ENCODE assay signal across 10 mouse cellular contexts in genomic region chr2:92371971-92372690, GRCm38 (mm10). TPM values are rescaled to one million over a fixed set of nuclear protein-coding genes. Genes with fewer than 3 reads are reported as not detected.
DNase-seq lines count a peak whose midpoint lies in the region; ATAC-seq lines count a peak whose summit lies in the region.
"Had no signal": no experiment of that assay in that cellular context is flagged by ENCODE, and none has a peak within 500 bp of the region (broad histone marks: within the 10 kb centered on the region; RNA-seq: fewer than 3 reads in every experiment).

No protein-coding gene starts in this region.

- H3K27ac ChIP-seq in hindbrain, embryonic 11.5 days (ENCODE audit: low read depth, low read length) = peak overlapping the region; percentile 32; the same call in 1 of the 2 replicates
- no peak overlapping the region for H3K27ac ChIP-seq in hindbrain, embryonic 16.5 days (ENCODE audit: low read depth, low read length)
- H3K27ac ChIP-seq in embryonic facial prominence, embryonic 11.5 days (replicated peaks; ENCODE audit: low read depth, low read length) = 0 out of 2 replicates have a peak overlapping the region, but pooled peaks have one; percentile 15
- H3K27ac ChIP-seq: liver, embryonic 12.5 days had no signal

- H3K9me3 ChIP-seq in hindbrain, embryonic 11.5 days (ENCODE audit: control insufficient read depth, low read length) = no peaks in the 10 kb centered on the region
- no peaks in the 10 kb centered on the region for H3K9me3 ChIP-seq in hindbrain, embryonic 16.5 days (ENCODE audit: control insufficient read depth, low read length)
- no peaks in the 10 kb centered on the region for H3K9me3 ChIP-seq in embryonic facial prominence, embryonic 11.5 days (replicated peaks; ENCODE audit: control insufficient read depth, low read length)
- H3K9me3 ChIP-seq: G1E; liver, embryonic 12.5 days had no signal

- peaks cover 16% of the 10 kb centered on the region for H3K4me1 ChIP-seq in hindbrain, embryonic 11.5 days (replicated peaks; ENCODE audit: control insufficient read depth, insufficient read depth, low read length)
- peaks cover 38% of the 10 kb centered on the region for H3K4me1 ChIP-seq in hindbrain, embryonic 16.5 days (ENCODE audit: control insufficient read depth, insufficient read depth, low read depth, low read length)
- H3K4me1 ChIP-seq in embryonic facial prominence, embryonic 11.5 days (ENCODE audit: control insufficient read depth, insufficient read depth, low read length) = peaks cover 11% of the 10 kb centered on the region

- H3K4me3 ChIP-seq in hindbrain, embryonic 11.5 days (ENCODE audit: low read depth, low read length) = no peak overlapping the region
- H3K4me3 ChIP-seq in hindbrain, embryonic 16.5 days (ENCODE audit: low read length) = no peak overlapping the region
- H3K4me3 ChIP-seq in embryonic facial prominence, embryonic 11.5 days (ENCODE audit: low read depth, low read length) = no peak overlapping the region
- H3K4me3 ChIP-seq: liver, embryonic 12.5 days had no signal

- intact Hi-C loops in left cerebral cortex, postnatal 4 days (cut with DNase I) = no loop called here

- WGBS in hindbrain, embryonic 11.5 days = 10% methylated on average over 10 of the region's 10 CpGs
- WGBS in hindbrain, embryonic 16.5 days = 7% methylated on average over 10 of the region's 10 CpGs
- 12% methylated on average over 10 of the region's 10 CpGs for WGBS in embryonic facial prominence, embryonic 11.5 days

- H3K4me2 ChIP-seq in hindbrain, embryonic 11.5 days (replicated peaks; ENCODE audit: low read depth, low read length) = no peak overlapping the region
- H3K4me2 ChIP-seq in hindbrain, embryonic 16.5 days (ENCODE audit: low read length) = no peak overlapping the region
- H3K4me2 ChIP-seq in embryonic facial prominence, embryonic 11.5 days (ENCODE audit: low read depth, low read length) = peak overlapping the region; percentile 14; the same call in 1 of the 2 replicates

- ATAC-seq in hindbrain, embryonic 11.5 days (ENCODE audit: low FRiP score) = no peak
- ATAC-seq in hindbrain, embryonic 16.5 days = no peak
- ATAC-seq in embryonic facial prominence, embryonic 11.5 days (replicated peaks; ENCODE audit: insufficient number of reproducible peaks, low FRiP score, low TSS enrichment, low read depth) = no peak
- ATAC-seq: liver, embryonic 12.5 days had no signal

- H3K27me3 ChIP-seq in hindbrain, embryonic 11.5 days (ENCODE audit: control insufficient read depth, insufficient read depth, low read length) = peaks cover 11% of the 10 kb centered on the region
- peaks cover 10% of the 10 kb centered on the region for H3K27me3 ChIP-seq in hindbrain, embryonic 16.5 days (replicated peaks; ENCODE audit: control insufficient read depth, insufficient read depth, low read length)
- H3K27me3 ChIP-seq in embryonic facial prominence, embryonic 11.5 days (ENCODE audit: control insufficient read depth, insufficient read depth, low read length) = peaks cover 10% of the 10 kb centered on the region; the same call in 1 of the 2 replicates

- DNase-seq in hindbrain, embryonic 11.5 days (ENCODE audit: low spot score) = peak; percentile 57
- DNase-seq in embryonic facial prominence, embryonic 11.5 days (ENCODE audit: low spot score) = peak; percentile 65
- DNase-seq in kidney, postnatal 4 days = peak; percentile 42 to 65
- peak; percentile 38 for DNase-seq in retina, postnatal 1 day
- no peak for DNase-seq in frontal cortex, postnatal 14 days (ENCODE audit: low spot score in 2 of 2)
- no peak for DNase-seq in T-cell, adult 2 months (ENCODE audit: low spot score)
- no peak for DNase-seq in left cerebral cortex, postnatal 4 days

- H3K36me3 ChIP-seq in hindbrain, embryonic 11.5 days (ENCODE audit: control insufficient read depth, insufficient read depth, low read length) = no peaks in the 10 kb centered on the region
- H3K36me3 ChIP-seq in hindbrain, embryonic 16.5 days (ENCODE audit: control insufficient read depth, insufficient read depth, low read length) = no peaks in the 10 kb centered on the region
- H3K36me3 ChIP-seq in embryonic facial prominence, embryonic 11.5 days (replicated peaks; ENCODE audit: control insufficient read depth, insufficient read depth, low read depth, low read length) = no peaks in the 10 kb centered on the region

- H3K9ac ChIP-seq in hindbrain, embryonic 11.5 days (ENCODE audit: low read depth, low read length) = no peak overlapping the region
- no peak overlapping the region for H3K9ac ChIP-seq in hindbrain, embryonic 16.5 days (ENCODE audit: low read depth, low read length)
- no peak overlapping the region; the same call in 1 of the 2 replicates for H3K9ac ChIP-seq in embryonic facial prominence, embryonic 11.5 days (replicated peaks; ENCODE audit: low read length)
- H3K9ac ChIP-seq: liver, embryonic 12.5 days had no signal

RNA-seq across cellular contexts. Expression of gene Pex16, which starts 2.3 kb away (rescaled TPM):
- 18.4 and 20.8 TPM in 2 replicates for polyA plus RNA-seq in hindbrain, embryonic 11.5 days (2014; fragmentation: Nextera tagmentation; extraction: Ambion mirVana)
- 43.5 and 45.6 TPM in 2 replicates for polyA plus RNA-seq in hindbrain, embryonic 16.5 days (2015; fragmentation: Nextera tagmentation; extraction: Ambion mirVana)
- 11.7 and 14.3 TPM in 2 replicates for polyA plus RNA-seq in embryonic facial prominence, embryonic 11.5 days (2014; fragmentation: Nextera tagmentation; extraction: Ambion mirVana)
- 10 to 100 TPM; 34.0 to 34.5 TPM for total RNA-seq in left cerebral cortex, postnatal 4 days (2021)

RNA-seq across cellular contexts. Expression of gene Large2, which starts 2.5 kb away (rescaled TPM):
- polyA plus RNA-seq in hindbrain, embryonic 11.5 days (2014; fragmentation: Nextera tagmentation; extraction: Ambion mirVana) = 4.0 and 4.7 TPM in 2 replicates
- 1.7 and 2.3 TPM in 2 replicates for polyA plus RNA-seq in hindbrain, embryonic 16.5 days (2015; fragmentation: Nextera tagmentation; extraction: Ambion mirVana)
- polyA plus RNA-seq in embryonic facial prominence, embryonic 11.5 days (2014; fragmentation: Nextera tagmentation; extraction: Ambion mirVana) = 5.8 and 6.6 TPM in 2 replicates
- total RNA-seq in left cerebral cortex, postnatal 4 days (2021) = under 1 TPM; 0.60 to 0.72 TPM
- polyA plus RNA-seq: G1E had no signal

RNA-seq across cellular contexts. Expression of gene 1700029I15Rik, which starts 10.2 kb away (rescaled TPM):
- polyA plus RNA-seq in hindbrain, embryonic 11.5 days (2014; fragmentation: Nextera tagmentation; extraction: Ambion mirVana) = 2.4 and 3.3 TPM in 2 replicates
- 5.8 and 7.7 TPM in 2 replicates for polyA plus RNA-seq in hindbrain, embryonic 16.5 days (2015; fragmentation: Nextera tagmentation; extraction: Ambion mirVana)
- 1.6 and 1.9 TPM in 2 replicates for polyA plus RNA-seq in embryonic facial prominence, embryonic 11.5 days (2014; fragmentation: Nextera tagmentation; extraction: Ambion mirVana)
- total RNA-seq in left cerebral cortex, postnatal 4 days (2021) = 1 to 10 TPM; 2.8 to 3.2 TPM

RNA-seq across cellular contexts. Expression of gene Mapk8ip1, which starts 28.9 kb away (rescaled TPM):
- 33.3 and 39.0 TPM in 2 replicates for polyA plus RNA-seq in hindbrain, embryonic 11.5 days (2014; fragmentation: Nextera tagmentation; extraction: Ambion mirVana)
- polyA plus RNA-seq in hindbrain, embryonic 16.5 days (2015; fragmentation: Nextera tagmentation; extraction: Ambion mirVana) = 112 and 130 TPM in 2 replicates
- 18.8 and 21.9 TPM in 2 replicates for polyA plus RNA-seq in embryonic facial prominence, embryonic 11.5 days (2014; fragmentation: Nextera tagmentation; extraction: Ambion mirVana)
- 100 to 1,000 TPM; 306 to 339 TPM for total RNA-seq in left cerebral cortex, postnatal 4 days (2021)

Comparison
In these comparisons a context has a peak if more than half of its experiments do, and no peak if none do; other contexts are left out.
1. DNase-seq: peak in hindbrain, embryonic 11.5 days (single experiment), embryonic facial prominence, embryonic 11.5 days (single experiment), kidney, postnatal 4 days (2 of 2) and retina, postnatal 1 day (single experiment); none in frontal cortex, postnatal 14 days (0 of 2), T-cell, adult 2 months (single experiment) and left cerebral cortex, postnatal 4 days (single experiment).